Mouse (Mus musculus): Measurements from ENCODE around the gene Tenm2.

- TF ChIP-seq POLR2A (IDR thresholded peaks at IDR 0.05; ENCODE audit: borderline replicate concordance, low read depth, low read length) (no peak), CTCF (IDR thresholded peaks at IDR 0.05; ENCODE audit: low read depth, low read length) (no peak)
These were observed 745.7 kb downstream of the Tenm2 start for GRCm38 (mm10) chr11:36490085-36490484.

Measured in bone marrow macrophage, adult 2 months (primary cell).